Mouse (Mus musculus): Measurements from ENCODE around the gene Gm2381.
"Not testable (repeated sequence)": the region's sequence is repeated elsewhere in the genome, so short reads cannot be mapped to it uniquely, and the experiment has no call there.

Gm2381 gene

DNA sequence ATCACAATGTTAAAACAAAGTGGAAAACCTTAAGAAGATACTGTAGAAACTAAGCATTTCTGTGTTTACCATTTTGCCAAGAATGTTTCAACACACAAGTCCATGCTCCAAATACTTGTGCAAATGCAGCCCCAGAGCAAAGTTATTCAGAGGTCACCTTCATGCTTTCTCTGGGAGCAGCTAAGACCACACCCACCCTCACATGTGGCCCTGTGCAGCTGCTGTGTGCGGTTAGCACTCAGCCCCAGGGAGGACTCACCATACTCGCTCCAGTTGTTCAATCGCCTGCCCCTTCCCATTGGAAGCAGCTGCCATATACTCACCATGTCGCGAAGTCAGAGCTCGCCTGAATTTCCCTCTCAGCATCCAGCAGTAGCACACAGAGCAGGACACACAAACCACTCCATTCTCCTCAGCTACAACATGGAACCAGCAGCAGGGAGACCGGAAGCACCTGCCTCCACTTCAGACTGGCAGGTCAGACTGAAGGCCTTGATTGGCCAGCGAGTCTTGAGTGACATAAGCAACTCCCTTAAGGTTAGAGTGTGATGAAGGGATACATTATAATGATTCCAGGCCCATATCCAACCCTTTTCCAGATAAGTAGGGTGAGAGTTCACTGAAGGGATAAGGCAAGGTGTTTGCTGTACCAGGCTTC, at the start of gene Gm2381:
Gm2381 (minus strand) TSS at position 434 of the 658 bp plus-strand sequence.
- peak within 1 kb of the TSS; percentile 82 for H3K4me3 ChIP-seq (replicated peaks; ENCODE audit: low read length)
- H3K9me3 ChIP-seq (ENCODE audit: low read length); H3K36me3 ChIP-seq (ENCODE audit: insufficient read depth, low read length); H3K4me1 ChIP-seq (replicated peaks; ENCODE audit: low read depth, low read length); H3K27me3 ChIP-seq (ENCODE audit: insufficient read depth, low read length): not testable (repeated sequence)

DNA sequence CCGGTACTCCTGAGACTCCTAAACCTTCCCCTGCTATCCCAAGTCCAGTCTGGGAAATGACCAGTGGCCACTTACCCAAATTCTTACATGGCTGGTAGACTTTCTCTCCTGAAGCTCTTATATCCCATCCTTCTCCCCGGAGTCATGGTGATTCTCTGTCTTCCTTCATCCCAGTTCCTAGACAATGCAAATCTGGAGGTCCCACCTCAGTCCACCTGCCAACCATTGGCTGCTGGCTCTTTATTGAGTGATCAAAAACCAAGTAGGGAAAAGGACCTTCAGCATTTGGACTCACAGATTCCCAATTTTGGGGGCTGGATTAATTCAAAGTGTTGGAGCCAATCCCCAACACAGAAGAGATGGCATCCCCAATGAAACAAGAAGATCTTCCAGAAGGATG, 31.0 kb upstream of the Gm2381 start:
- peaks cover 26% of the 10 kb centered on the region for H3K9me3 ChIP-seq (ENCODE audit: low read length)
- H3K27me3 ChIP-seq (ENCODE audit: insufficient read depth, low read length); H3K4me1 ChIP-seq (replicated peaks; ENCODE audit: low read depth, low read length); H3K36me3 ChIP-seq (ENCODE audit: insufficient read depth, low read length); H3K4me3 ChIP-seq (replicated peaks; ENCODE audit: low read length): not testable (repeated sequence)

DNA sequence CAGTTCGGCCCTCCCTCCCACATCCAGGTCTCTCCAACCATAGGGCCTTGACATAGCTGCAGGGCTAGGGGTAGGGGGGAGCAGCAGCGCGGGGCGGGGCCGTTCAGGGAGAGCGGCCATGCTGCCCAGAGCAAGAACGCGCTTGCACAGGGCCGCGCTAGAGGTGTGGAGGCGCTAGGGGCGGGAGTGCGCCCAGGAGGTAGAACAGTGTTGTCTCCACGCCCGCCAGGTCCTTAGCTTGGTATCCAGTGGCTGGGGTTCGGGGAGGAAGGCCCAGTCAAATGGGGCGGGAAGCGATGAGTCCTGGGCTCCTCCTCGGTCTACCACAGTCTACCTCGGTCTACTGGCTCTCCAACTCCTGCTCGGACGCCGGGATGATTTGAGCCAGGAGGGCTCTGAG, 11.1 kb upstream of the Gm2381 start:
- TF ChIP-seq POU5F1 (IDR thresholded peaks at IDR 0.05; ENCODE audit: borderline replicate concordance, low read length) = no peak
- TF ChIP-seq CTCF (conservative IDR thresholded peaks at IDR 0.05; ENCODE audit: low read length) = no peak
- no peak for TF ChIP-seq NANOG (IDR thresholded peaks at IDR 0.05; ENCODE audit: borderline replicate concordance, low read length)
- Histone ChIP-seq H3K27me3 (ENCODE audit: insufficient read depth, low read length) (no peaks in the 10 kb centered on the region), H3K4me3 (replicated peaks; ENCODE audit: low read length) (peak overlapping the region; percentile 80), H3K4me1 (replicated peaks; ENCODE audit: low read depth, low read length) (no peaks in the 10 kb centered on the region), H3K9me3 (ENCODE audit: low read length) (peaks cover 16% of the 10 kb centered on the region), H3K36me3 (ENCODE audit: insufficient read depth, low read length) (no peaks in the 10 kb centered on the region)

DNA sequence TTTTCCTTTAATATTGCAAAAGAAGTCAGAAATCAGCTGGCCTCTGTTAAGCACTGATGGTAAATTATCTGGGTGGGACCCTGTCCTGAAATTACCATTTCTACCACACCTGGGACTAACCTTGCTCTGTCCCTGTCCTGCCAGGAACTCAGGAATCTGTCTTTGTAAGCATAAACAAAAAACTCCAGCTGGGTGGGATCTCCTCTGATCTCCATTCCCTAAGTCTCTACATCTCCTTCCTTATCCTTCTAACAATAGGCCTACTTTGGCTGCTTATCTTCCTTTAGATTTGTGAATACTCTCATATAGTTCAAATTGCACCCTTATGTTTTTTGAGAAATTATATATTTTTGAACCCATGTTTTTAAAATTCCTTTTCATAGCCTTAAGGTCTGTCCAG, 28.7 kb downstream of the Gm2381 start:
- TF ChIP-seq NANOG (IDR thresholded peaks at IDR 0.05; ENCODE audit: borderline replicate concordance, low read length) = peak; percentile 18; the same call in 1 of the 2 replicates

DNA sequence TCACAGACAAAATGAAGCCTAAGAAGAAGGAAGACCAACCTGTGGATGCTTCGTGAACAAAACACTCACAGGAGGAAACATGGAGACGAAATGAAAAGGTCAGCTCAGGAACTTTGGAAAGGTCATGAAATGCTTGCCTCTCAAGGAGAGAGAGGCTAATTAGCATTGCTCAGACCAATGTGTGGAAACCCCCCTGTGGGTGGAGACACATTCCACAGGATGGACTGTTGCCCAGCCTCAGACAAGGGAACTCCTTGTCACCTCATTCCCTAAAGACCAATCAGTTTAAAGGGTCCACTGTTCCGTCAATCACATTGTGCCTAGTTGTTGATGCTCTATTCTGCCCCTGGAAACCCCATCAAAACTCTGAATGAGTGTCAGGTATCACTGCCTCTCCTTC, 34.8 kb downstream of the Gm2381 start:
- H3K27me3 ChIP-seq (ENCODE audit: insufficient read depth, low read length) = no peaks in the 10 kb centered on the region
- TF ChIP-seq POU5F1 (IDR thresholded peaks at IDR 0.05; ENCODE audit: borderline replicate concordance, low read length) = no peak
- TF ChIP-seq CTCF (conservative IDR thresholded peaks at IDR 0.05; ENCODE audit: low read length) = no peak
- no peak for TF ChIP-seq NANOG (IDR thresholded peaks at IDR 0.05; ENCODE audit: borderline replicate concordance, low read length)
- peaks cover 21% of the 10 kb centered on the region for H3K36me3 ChIP-seq (ENCODE audit: insufficient read depth, low read length)
- no peak overlapping the region for H3K4me3 ChIP-seq (replicated peaks; ENCODE audit: low read length)
- peaks cover 12% of the 10 kb centered on the region for H3K4me1 ChIP-seq (replicated peaks; ENCODE audit: low read depth, low read length)
- H3K9me3 ChIP-seq (ENCODE audit: low read length) = peaks cover 35% of the 10 kb centered on the region

More for the DNA sequence above, 28.7 kb downstream of the Gm2381 start:
- H3K4me3 ChIP-seq (replicated peaks; ENCODE audit: low read length) = 0 out of 2 replicates have a peak overlapping the region, but pooled peaks have one; percentile 3
- H3K36me3 ChIP-seq (ENCODE audit: insufficient read depth, low read length) = peaks cover 18% of the 10 kb centered on the region
- not testable (repeated sequence) for H3K27me3 ChIP-seq (ENCODE audit: insufficient read depth, low read length)
- H3K9me3 ChIP-seq (ENCODE audit: low read length) = peaks cover 31% of the 10 kb centered on the region
- H3K4me1 ChIP-seq (replicated peaks; ENCODE audit: low read depth, low read length) = peaks cover 18% of the 10 kb centered on the region

DNA sequence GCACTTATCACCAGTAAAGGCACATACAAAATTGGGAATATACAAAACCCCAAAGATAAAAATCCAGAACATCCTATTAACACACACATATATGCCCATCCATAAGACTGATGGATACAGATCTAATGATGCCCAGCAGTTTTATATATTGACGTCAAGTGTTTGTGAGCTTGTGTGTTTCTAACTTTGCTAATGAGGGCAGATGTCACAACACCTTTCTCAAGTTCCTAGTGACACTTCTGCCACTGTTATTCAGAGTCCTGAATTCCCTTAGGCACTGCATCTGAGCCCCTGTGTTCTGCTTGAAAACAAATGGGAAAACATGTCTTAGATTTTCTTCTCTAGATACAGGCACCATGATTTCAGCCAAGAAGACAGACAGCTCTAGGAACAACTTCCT, 73.6 kb downstream of the Gm2381 start, which contains the start of gene Vmn2r62:
Vmn2r62 (minus strand) TSS at position 101 of the 400 bp plus-strand sequence.
- H3K4me3 ChIP-seq (replicated peaks; ENCODE audit: low read length); H3K9me3 ChIP-seq (ENCODE audit: low read length); H3K27me3 ChIP-seq (ENCODE audit: insufficient read depth, low read length); H3K4me1 ChIP-seq (replicated peaks; ENCODE audit: low read depth, low read length); H3K36me3 ChIP-seq (ENCODE audit: insufficient read depth, low read length): not testable (repeated sequence)
